Mouse (Mus musculus): Measurements from ENCODE around the gene Spen. TPM values are rescaled to one million over a fixed set of nuclear protein-coding genes. Genes with fewer than 3 reads are reported as not detected.

The Spen gene
- polyA plus RNA-seq, 1 experiment from 2014 or later: 19.7 TPM

GRCm38 (mm10) chr4:141432666-141433065, 105.7 kb downstream of the Spen start:
- 72% methylated on average over 14 of the region's 14 CpGs for WGBS
- Histone ChIP-seq H3K36me3 (no peaks in the 10 kb centered on the region), H3K4me2 (no peak overlapping the region), H3K4me3 (no peak overlapping the region), H3K27me3 (0 out of 2 replicates have a peak, but pooled peaks cover 4% of the 10 kb centered on the region), H3K9me3 (no peaks in the 10 kb centered on the region), H3K27ac (no peak overlapping the region), H3K4me1 (replicated peaks) (no peaks in the 10 kb centered on the region), H3K9ac (no peak overlapping the region)
- ATAC-seq (ENCODE audit: low FRiP score): no peak

GRCm38 (mm10) chr4:141430997-141431396, 107.4 kb downstream of the Spen start:
- Histone ChIP-seq H3K36me3 (no peaks in the 10 kb centered on the region), H3K27me3 (peaks cover 15% of the 10 kb centered on the region), H3K4me3 (no peak overlapping the region), H3K9me3 (no peaks in the 10 kb centered on the region), H3K4me2 (no peak overlapping the region), H3K4me1 (replicated peaks) (peaks cover 5% of the 10 kb centered on the region), H3K9ac (no peak overlapping the region), H3K27ac (no peak overlapping the region)
- ATAC-seq (ENCODE audit: low FRiP score): no peak
- 49% methylated on average over 9 of the region's 9 CpGs for WGBS

- no peak overlapping the region for H3K27ac ChIP-seq
- peaks cover 17% of the 10 kb centered on the region for H3K27me3 ChIP-seq
- no peaks in the 10 kb centered on the region for H3K36me3 ChIP-seq
- H3K4me2 ChIP-seq: no peak overlapping the region
- WGBS: 49% methylated on average over 9 of the region's 9 CpGs
- peaks cover 17% of the 10 kb centered on the region for H3K4me1 ChIP-seq (replicated peaks)
- ATAC-seq (ENCODE audit: low FRiP score): no peak
- H3K9me3 ChIP-seq: no peaks in the 10 kb centered on the region
- H3K9ac ChIP-seq: no peak overlapping the region
- no peak overlapping the region for H3K4me3 ChIP-seq
Observed at GRCm38 (mm10) chr4:141429847-141430246, 108.5 kb downstream of the Spen start.

- no peaks in the 10 kb centered on the region for H3K36me3 ChIP-seq
- peaks cover 18% of the 10 kb centered on the region for H3K4me1 ChIP-seq (replicated peaks)
- peaks cover 20% of the 10 kb centered on the region for H3K27me3 ChIP-seq
- no peak overlapping the region for H3K4me3 ChIP-seq
- H3K27ac ChIP-seq: no peak overlapping the region
- H3K4me2 ChIP-seq: no peak overlapping the region
- ATAC-seq (ENCODE audit: low FRiP score): no peak
- WGBS: 75% methylated on average over 6 of the region's 6 CpGs
- no peaks in the 10 kb centered on the region for H3K9me3 ChIP-seq
- no peak overlapping the region for H3K9ac ChIP-seq
Observed at GRCm38 (mm10) chr4:141429381-141429780, 109.0 kb downstream of the Spen start.

GRCm38 (mm10) chr4:141427921-141428320, 110.5 kb downstream of the Spen start:
- Histone ChIP-seq H3K4me1 (replicated peaks) (peaks cover 18% of the 10 kb centered on the region), H3K27me3 (peaks cover 31% of the 10 kb centered on the region), H3K36me3 (no peaks in the 10 kb centered on the region), H3K4me3 (no peak overlapping the region), H3K9ac (no peak overlapping the region), H3K9me3 (no peaks in the 10 kb centered on the region), H3K27ac (no peak overlapping the region), H3K4me2 (no peak overlapping the region)
- ATAC-seq (ENCODE audit: low FRiP score): no peak
- 83% methylated on average over 13 of the region's 13 CpGs for WGBS

- H3K27me3 ChIP-seq: peaks cover 36% of the 10 kb centered on the region
- no peaks in the 10 kb centered on the region for H3K9me3 ChIP-seq
- WGBS: 85% methylated on average over 10 of the region's 10 CpGs
- no peak overlapping the region for H3K9ac ChIP-seq
- H3K4me3 ChIP-seq: no peak overlapping the region
- no peaks in the 10 kb centered on the region for H3K36me3 ChIP-seq
- H3K4me2 ChIP-seq: no peak overlapping the region; the same call in 1 of the 2 replicates
- H3K4me1 ChIP-seq (replicated peaks): peaks cover 18% of the 10 kb centered on the region
- no peak for ATAC-seq (ENCODE audit: low FRiP score)
- H3K27ac ChIP-seq: no peak overlapping the region
Observed at GRCm38 (mm10) chr4:141426796-141427745, 111.3 kb downstream of the Spen start.

GRCm38 (mm10) chr4:141425484-141426479, 112.6 kb downstream of the Spen start:
- peak overlapping the region; percentile 77 for H3K9ac ChIP-seq
- H3K36me3 ChIP-seq: no peaks in the 10 kb centered on the region
- H3K9me3 ChIP-seq: no peaks in the 10 kb centered on the region
- no peak overlapping the region; the same call in 1 of the 2 replicates for H3K27ac ChIP-seq
- 6% methylated on average over 36 of the region's 36 CpGs for WGBS
- H3K4me3 ChIP-seq: peak overlapping the region; percentile 46
- H3K4me1 ChIP-seq (replicated peaks): peaks cover 18% of the 10 kb centered on the region
- peaks cover 36% of the 10 kb centered on the region for H3K27me3 ChIP-seq
- ATAC-seq (ENCODE audit: low FRiP score): peak; percentile 94
- H3K4me2 ChIP-seq: peak overlapping the region; percentile 72

GRCm38 (mm10) chr4:141423691-141424431, 114.5 kb downstream of the Spen start:
- no peak overlapping the region for H3K9ac ChIP-seq
- peaks cover 18% of the 10 kb centered on the region for H3K4me1 ChIP-seq (replicated peaks)
- ATAC-seq (ENCODE audit: low FRiP score): no peak
- 90% methylated on average over 13 of the region's 13 CpGs for WGBS
- peaks cover 32% of the 10 kb centered on the region for H3K27me3 ChIP-seq
- H3K4me3 ChIP-seq: no peak overlapping the region
- no peaks in the 10 kb centered on the region for H3K36me3 ChIP-seq
- no peaks in the 10 kb centered on the region for H3K9me3 ChIP-seq
- no peak overlapping the region for H3K4me2 ChIP-seq
- no peak overlapping the region for H3K27ac ChIP-seq

GRCm38 (mm10) chr4:141423288-141423687, 115.1 kb downstream of the Spen start:
- Histone ChIP-seq H3K27ac (no peak overlapping the region), H3K9ac (no peak overlapping the region), H3K4me2 (no peak overlapping the region), H3K27me3 (peaks cover 32% of the 10 kb centered on the region), H3K4me1 (replicated peaks) (peaks cover 18% of the 10 kb centered on the region), H3K9me3 (no peaks in the 10 kb centered on the region), H3K4me3 (no peak overlapping the region), H3K36me3 (no peaks in the 10 kb centered on the region)
- WGBS: 81% methylated on average over 5 of the region's 5 CpGs
- ATAC-seq (ENCODE audit: low FRiP score): no peak

GRCm38 (mm10) chr4:141422841-141423240, 115.6 kb downstream of the Spen start:
- H3K9me3 ChIP-seq: no peaks in the 10 kb centered on the region
- no peak overlapping the region for H3K27ac ChIP-seq
- H3K27me3 ChIP-seq: peaks cover 32% of the 10 kb centered on the region
- ATAC-seq (ENCODE audit: low FRiP score): no peak
- no peak overlapping the region for H3K4me2 ChIP-seq
- WGBS: 89% methylated on average over 5 of the region's 5 CpGs
- no peaks in the 10 kb centered on the region for H3K36me3 ChIP-seq
- H3K4me1 ChIP-seq (replicated peaks): peaks cover 18% of the 10 kb centered on the region
- no peak overlapping the region for H3K4me3 ChIP-seq
- H3K9ac ChIP-seq: no peak overlapping the region

- H3K4me2 ChIP-seq: no peak overlapping the region
- peaks cover 17% of the 10 kb centered on the region for H3K4me1 ChIP-seq (replicated peaks)
- H3K9me3 ChIP-seq: no peaks in the 10 kb centered on the region
- H3K4me3 ChIP-seq: no peak overlapping the region
- ATAC-seq (ENCODE audit: low FRiP score): no peak
- peaks cover 21% of the 10 kb centered on the region for H3K27me3 ChIP-seq
- H3K9ac ChIP-seq: no peak overlapping the region
- WGBS: 75% methylated on average over 14 of the region's 14 CpGs
- no peak overlapping the region for H3K27ac ChIP-seq
- no peaks in the 10 kb centered on the region for H3K36me3 ChIP-seq
Observed at GRCm38 (mm10) chr4:141421423-141421822, 117.0 kb downstream of the Spen start.
